Mouse (Mus musculus) myocyte (in vitro differentiated cells): ENCODE data around the gene Lxn.

Experiments
- CEBPB ChIP-seq: IDR thresholded peaks from 2 replicates; pipeline ENCODE4 v1.6.1; 2011; ENCODE audit warnings: mild to moderate bottlenecking, moderate library complexity; ENCODE audit not compliant: poor library complexity, insufficient read depth, severe bottlenecking
- E2F4 ChIP-seq: IDR thresholded peaks from one replicate; pipeline ENCODE4 v1.6.1; 2011; ENCODE audit warnings: mild to moderate bottlenecking, control low read depth, moderate library complexity; ENCODE audit not compliant: insufficient read depth
- MAX ChIP-seq: IDR thresholded peaks from one replicate; pipeline ENCODE4 v1.6.1; 2011; ENCODE audit warnings: low read depth, mild to moderate bottlenecking, control low read depth
- MYOD1 ChIP-seq, 3 experiments: IDR thresholded peaks; one replicate each; pipeline ENCODE4 v1.6.1; 2011; ENCODE audit warnings: control low read depth in 2 of 3, low read depth in 2 of 3, mild to moderate bottlenecking in 2 of 3, moderate library complexity in 1 of 3; ENCODE audit not compliant: insufficient read length in 2 of 3, control insufficient read depth in 1 of 3
- MYOG ChIP-seq, 3 experiments: IDR thresholded peaks; one replicate each; pipeline ENCODE4 v1.6.1; 2011; ENCODE audit warnings: control low read depth in 2 of 3, low read depth in 2 of 3, mild to moderate bottlenecking in 2 of 3; ENCODE audit not compliant: insufficient read length in 2 of 3, control insufficient read depth in 1 of 3, insufficient read depth in 1 of 3
- POLR2A ChIP-seq: IDR thresholded peaks from one replicate; pipeline ENCODE4 v1.6.1; 2011; ENCODE audit warnings: low read depth, mild to moderate bottlenecking, control low read depth, moderate library complexity; ENCODE audit not compliant: insufficient read length
- POLR2AphosphoS2 ChIP-seq: IDR thresholded peaks from one replicate; pipeline ENCODE4 v1.6.1; 2011; ENCODE audit warnings: low read depth, control low read depth; ENCODE audit not compliant: insufficient read length
- REST ChIP-seq: IDR thresholded peaks from one replicate; pipeline ENCODE4 v1.6.1; 2011; ENCODE audit warnings: mild to moderate bottlenecking, control low read depth, moderate library complexity; ENCODE audit not compliant: insufficient read depth, insufficient read length
- SRF ChIP-seq: IDR thresholded peaks from one replicate; pipeline ENCODE4 v1.6.1; 2011; ENCODE audit warnings: low read depth; ENCODE audit not compliant: control insufficient read depth, insufficient read length
- TCF12 ChIP-seq: IDR thresholded peaks from one replicate; pipeline ENCODE4 v1.6.1; 2011; ENCODE audit warnings: mild to moderate bottlenecking, control low read depth; ENCODE audit not compliant: poor library complexity, insufficient read depth, severe bottlenecking
- TCF3 ChIP-seq: IDR thresholded peaks from one replicate; pipeline ENCODE4 v1.6.1; 2011; ENCODE audit warnings: low read depth, control low read depth; ENCODE audit not compliant: insufficient read length
- USF1 ChIP-seq: IDR thresholded peaks from one replicate; pipeline ENCODE4 v1.6.1; 2011; ENCODE audit warnings: low read depth, mild to moderate bottlenecking, control low read depth, moderate library complexity

DNA sequence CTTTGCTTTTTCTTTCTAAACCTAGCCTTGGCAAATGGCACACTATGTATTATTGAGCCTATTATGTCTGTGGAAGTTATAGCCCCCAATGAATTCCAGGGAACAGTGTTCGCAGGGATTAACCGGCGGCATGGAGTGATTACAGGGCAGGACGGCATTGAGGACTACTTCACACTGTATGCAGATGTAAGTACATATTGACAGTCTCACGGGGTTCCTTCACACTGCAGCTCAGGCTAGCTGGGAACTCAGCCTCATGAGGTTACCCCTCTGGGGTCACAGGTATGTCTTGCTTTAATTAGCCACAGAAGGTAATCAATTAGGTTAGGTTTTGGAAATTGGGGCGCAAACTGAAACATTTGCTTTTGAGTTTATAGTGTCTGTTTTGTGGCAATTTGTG, 9.7 kb upstream of the Lxn start:
- no peak for TF ChIP-seq POLR2A
- TF ChIP-seq CEBPB = no peak
- no peak for TF ChIP-seq USF1
- TF ChIP-seq E2F4 = no peak
- TF ChIP-seq TCF12 = no peak
- no peak for TF ChIP-seq MYOD1 (IDR thresholded peaks at IDR 0.05; ENCODE audit: control insufficient read depth in 1 of 3, insufficient read length in 2 of 3, low read depth in 2 of 3)
- TF ChIP-seq MAX = no peak
- no peak for TF ChIP-seq TCF3
- TF ChIP-seq POLR2AphosphoS2 = no peak
- no peak for TF ChIP-seq MYOG (IDR thresholded peaks at IDR 0.05; ENCODE audit: control insufficient read depth in 1 of 3, insufficient read depth in 1 of 3, insufficient read length in 2 of 3, low read depth in 2 of 3)
- TF ChIP-seq SRF = no peak
- no peak for TF ChIP-seq REST
